In the genomic region with DNA sequence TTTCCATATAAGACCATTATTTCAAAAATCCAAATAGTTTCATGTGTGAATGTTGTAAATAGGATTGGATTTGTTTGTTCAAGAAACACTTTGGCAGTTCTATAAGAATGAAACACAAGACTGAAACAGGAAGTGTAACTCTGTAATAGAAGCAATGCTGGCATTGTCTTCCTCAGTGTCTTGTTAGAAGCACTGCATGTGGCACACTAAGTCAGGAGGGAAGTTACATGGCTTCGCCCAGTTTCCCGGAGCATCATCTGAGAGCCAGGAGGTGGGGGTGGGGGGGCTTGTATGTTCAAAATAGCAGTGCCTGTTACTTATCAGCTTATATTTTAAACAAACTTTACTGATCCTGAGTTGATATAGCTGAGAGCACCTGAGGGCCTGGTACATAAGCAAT, we compare ENCODE assay signal across 19 mouse cellular contexts.
DNase-seq lines count a peak whose midpoint lies in the region; ATAC-seq lines count a peak whose summit lies in the region.
"Had no signal": no experiment of that assay in that cellular context is flagged by ENCODE, and none has a peak within 500 bp of the region (broad histone marks: within the 10 kb centered on the region; RNA-seq: fewer than 3 reads in every experiment).

No protein-coding gene starts in this region.

- H3K36me3 ChIP-seq in kidney, embryonic 15.5 days: no peaks in the 10 kb centered on the region
- no peaks in the 10 kb centered on the region for H3K36me3 ChIP-seq in kidney, embryonic 16.5 days (ENCODE audit: insufficient read depth, low read length)
- no peaks in the 10 kb centered on the region for H3K36me3 ChIP-seq in embryonic facial prominence, embryonic 14.5 days (ENCODE audit: control insufficient read depth, insufficient read depth, low read length)
- H3K36me3 ChIP-seq in megakaryocyte, embryonic 14.5 days (replicated peaks; ENCODE audit: low read length): peaks cover 2% of the 10 kb centered on the region
- H3K36me3 ChIP-seq: limb, embryonic 13.5 days; midbrain, embryonic 12.5 days; neural tube, embryonic 13.5 days had no signal

- H3K9ac ChIP-seq in kidney, embryonic 15.5 days: no peak overlapping the region
- H3K9ac ChIP-seq in kidney, embryonic 16.5 days (replicated peaks; ENCODE audit: low read length): no peak overlapping the region
- H3K9ac ChIP-seq in embryonic facial prominence, embryonic 14.5 days (ENCODE audit: low read depth, low read length): no peak overlapping the region
- H3K9ac ChIP-seq: limb, embryonic 13.5 days; midbrain, embryonic 12.5 days; neural tube, embryonic 13.5 days had no signal

- H3K4me3 ChIP-seq in kidney, embryonic 15.5 days (replicated peaks): no peak overlapping the region
- H3K4me3 ChIP-seq in kidney, embryonic 16.5 days (ENCODE audit: low read length): no peak overlapping the region
- no peak overlapping the region for H3K4me3 ChIP-seq in embryonic facial prominence, embryonic 14.5 days (ENCODE audit: low read depth, low read length)
- H3K4me3 ChIP-seq in megakaryocyte, embryonic 14.5 days (replicated peaks): peak overlapping the region; percentile 62
- H3K4me3 ChIP-seq: limb, embryonic 13.5 days; midbrain, embryonic 12.5 days; neural tube, embryonic 13.5 days had no signal

- H3K9me3 ChIP-seq in kidney, embryonic 15.5 days (replicated peaks): no peaks in the 10 kb centered on the region
- H3K9me3 ChIP-seq in kidney, embryonic 16.5 days (ENCODE audit: low read length): no peaks in the 10 kb centered on the region
- H3K9me3 ChIP-seq in embryonic facial prominence, embryonic 14.5 days (ENCODE audit: control insufficient read depth, low read length): no peaks in the 10 kb centered on the region
- H3K9me3 ChIP-seq in megakaryocyte, embryonic 14.5 days: no peaks in the 10 kb centered on the region
- H3K9me3 ChIP-seq: limb, embryonic 13.5 days; midbrain, embryonic 12.5 days; neural tube, embryonic 13.5 days had no signal

- ATAC-seq in kidney, embryonic 15.5 days (replicated peaks; ENCODE audit: low FRiP score): no peak
- ATAC-seq in kidney, embryonic 16.5 days (ENCODE audit: low FRiP score, low TSS enrichment): no peak
- ATAC-seq in embryonic facial prominence, embryonic 14.5 days (ENCODE audit: low read depth): no peak
- ATAC-seq in cerebellum, adult (ENCODE audit: insufficient number of reproducible peaks, low FRiP score, low TSS enrichment): no peak
- ATAC-seq: forebrain, embryonic 16.5 days; inflammation-experienced regulatory T-cells, adult 6 months had no signal

- WGBS in kidney, embryonic 15.5 days: 57% methylated on average over 2 of the region's 2 CpGs
- WGBS in kidney, embryonic 16.5 days: 64% methylated on average over 2 of the region's 2 CpGs
- 57% methylated on average over 2 of the region's 2 CpGs for WGBS in embryonic facial prominence, embryonic 14.5 days

- H3K4me2 ChIP-seq in kidney, embryonic 15.5 days: no peak overlapping the region
- H3K4me2 ChIP-seq in kidney, embryonic 16.5 days (replicated peaks; ENCODE audit: low read depth, low read length): no peak overlapping the region
- H3K4me2 ChIP-seq in embryonic facial prominence, embryonic 14.5 days (ENCODE audit: low read depth, low read length): no peak overlapping the region
- H3K4me2 ChIP-seq: limb, embryonic 13.5 days; midbrain, embryonic 12.5 days; neural tube, embryonic 13.5 days had no signal

- peak; percentile 38 for DNase-seq in 416B (ENCODE audit: low read depth)
- DNase-seq in embryonic facial prominence, embryonic 14.5 days (ENCODE audit: low spot score): no peak
- DNase-seq in cerebellum, postnatal 25 days: no peak
- DNase-seq in testis, postnatal 10 days (ENCODE audit: low spot score): no peak
- DNase-seq: cerebellum, postnatal 10 days; heart, adult 18-20 months; kidney, adult 9 months; lung, postnatal 10 days; right cerebral cortex, postnatal 4 days; thymus, adult 18-20 months had no signal

- H3K27ac ChIP-seq in kidney, embryonic 15.5 days: peak overlapping the region; percentile 62; the same call in 1 of the 2 replicates
- no peak overlapping the region for H3K27ac ChIP-seq in kidney, embryonic 16.5 days (ENCODE audit: low read length)
- peak overlapping the region; percentile 65 for H3K27ac ChIP-seq in embryonic facial prominence, embryonic 14.5 days (replicated peaks; ENCODE audit: low read depth, low read length)
- H3K27ac ChIP-seq: limb, embryonic 13.5 days; midbrain, embryonic 12.5 days; neural tube, embryonic 13.5 days had no signal

- no peaks in the 10 kb centered on the region for H3K27me3 ChIP-seq in kidney, embryonic 15.5 days
- no peaks in the 10 kb centered on the region for H3K27me3 ChIP-seq in kidney, embryonic 16.5 days (ENCODE audit: insufficient read depth, low read length)
- no peaks in the 10 kb centered on the region for H3K27me3 ChIP-seq in embryonic facial prominence, embryonic 14.5 days (replicated peaks; ENCODE audit: control insufficient read depth, insufficient read depth, low read length)
- no peaks in the 10 kb centered on the region for H3K27me3 ChIP-seq in megakaryocyte, embryonic 14.5 days (replicated peaks)
- H3K27me3 ChIP-seq: limb, embryonic 13.5 days; midbrain, embryonic 12.5 days; neural tube, embryonic 13.5 days had no signal

- H3K4me1 ChIP-seq in kidney, embryonic 15.5 days: peaks cover 14% of the 10 kb centered on the region
- peaks cover 9% of the 10 kb centered on the region for H3K4me1 ChIP-seq in kidney, embryonic 16.5 days (ENCODE audit: insufficient read depth, low read length)
- H3K4me1 ChIP-seq in embryonic facial prominence, embryonic 14.5 days (ENCODE audit: control insufficient read depth, insufficient read depth, low read length): no peaks in the 10 kb centered on the region
- H3K4me1 ChIP-seq in megakaryocyte, embryonic 14.5 days: peaks cover 68% of the 10 kb centered on the region
- H3K4me1 ChIP-seq: limb, embryonic 13.5 days; midbrain, embryonic 12.5 days; neural tube, embryonic 13.5 days had no signal
